Mouse (Mus musculus): Measurements from ENCODE around the gene Zbtb22.

Gene Zbtb22

GRCm38 (mm10) chr17:33924577-33925283 is 9.0 kb downstream of the Zbtb22 start:
- peak; percentile 53 to 58 for DNase-seq

- DNase-seq: peak in 1 of 2 experiments; percentile 19
Measured at GRCm38 (mm10) chr17:33925406-33926116, 9.9 kb downstream of the Zbtb22 start.

GRCm38 (mm10) chr17:33926207-33926932 is 10.7 kb downstream of the Zbtb22 start:
- peak in 1 of 2 experiments; percentile 45 for DNase-seq

- peak in 1 of 2 experiments; percentile 7 for DNase-seq
Measured at GRCm38 (mm10) chr17:33928251-33928947, 12.7 kb downstream of the Zbtb22 start.

GRCm38 (mm10) chr17:33929371-33930279 is 13.9 kb downstream of the Zbtb22 start, which contains the start of gene Rgl2:
Gene Rgl2, plus strand, starts transcription at chr17:33929543.
- DNase-seq: peak; percentile 95 to 96

GRCm38 (mm10) chr17:33930280-33931158 is 14.8 kb downstream of the Zbtb22 start:
- peak; percentile 76 to 87 for DNase-seq

GRCm38 (mm10) chr17:33931159-33931866 is 15.6 kb downstream of the Zbtb22 start:
- peak in 1 of 2 experiments; percentile 53 for DNase-seq

- peak in 1 of 2 experiments; percentile 20 for DNase-seq
Measured at GRCm38 (mm10) chr17:33931947-33932346, 16.2 kb downstream of the Zbtb22 start.

- DNase-seq: peak in 1 of 2 experiments; percentile 22
Measured at GRCm38 (mm10) chr17:33932448-33932847, 16.7 kb downstream of the Zbtb22 start.

- DNase-seq: peak in 1 of 2 experiments; percentile 9
Measured at GRCm38 (mm10) chr17:33932970-33933369, 17.3 kb downstream of the Zbtb22 start.

- DNase-seq: peak in 1 of 2 experiments; percentile 11
Measured at GRCm38 (mm10) chr17:33935422-33936055, 19.8 kb downstream of the Zbtb22 start.

- DNase-seq: peak in 1 of 2 experiments; percentile 16
Measured at GRCm38 (mm10) chr17:33936993-33937392, 21.3 kb downstream of the Zbtb22 start.

- no peak for DNase-seq
Measured at GRCm38 (mm10) chr17:33938783-33939182, 23.1 kb downstream of the Zbtb22 start.

- DNase-seq: peak; percentile 82 to 84
Measured at GRCm38 (mm10) chr17:33940206-33940805, 24.6 kb downstream of the Zbtb22 start, which contains the start of the genes Pfdn6 and Wdr46. Gene Pfdn6, minus strand, starts transcription at chr17:33940343. Gene Wdr46, plus strand, starts transcription at chr17:33940660.

GRCm38 (mm10) chr17:33940981-33941380 is 25.3 kb downstream of the Zbtb22 start:
- DNase-seq: peak in 1 of 2 experiments; percentile 52

- DNase-seq: no peak
Measured at GRCm38 (mm10) chr17:33941381-33941780, 25.7 kb downstream of the Zbtb22 start.

- no peak for DNase-seq
Measured at GRCm38 (mm10) chr17:33943454-33943853, 27.8 kb downstream of the Zbtb22 start.

GRCm38 (mm10) chr17:33947430-33948089 is 31.9 kb downstream of the Zbtb22 start:
- DNase-seq: peak; percentile 46 to 63

Measured in thymus, postnatal 36 days (tissue).